Mouse (Mus musculus) hematopoietic stem cell, adult 5-6 weeks (primary cell): ENCODE measurements around the gene Myadml2. TPM values are rescaled to one million over a fixed set of nuclear protein-coding genes. Genes with fewer than 3 reads are reported as not detected.

Experiments
- ATAC-seq, 2 experiments: fragments of 125-278 bp in 1 of 2; replicated peaks in 1 of 2; 2 replicates each; pipeline ENCODE4 v1.8.0; 2016 to 2017; ENCODE audit warnings: inconsistent platforms in 2 of 2, mild to moderate bottlenecking in 2 of 2, moderate number of reproducible peaks in 2 of 2, low read depth in 1 of 2, moderate TSS enrichment in 1 of 2; ENCODE audit not compliant: low FRiP score in 2 of 2, poor library complexity in 2 of 2, severe bottlenecking in 2 of 2, insufficient read depth in 1 of 2, low TSS enrichment in 1 of 2
- total RNA-seq: library from RNA; stranded (forward); fragments of 172-1452, 232-1000 nt; gene quantifications from 2 replicates; pipeline ENCODE4 v1.2.3, GENCODE M21; 2017

Myadml2 gene
- total RNA-seq, 1 experiment from 2014 or later, result not detected

DNA sequence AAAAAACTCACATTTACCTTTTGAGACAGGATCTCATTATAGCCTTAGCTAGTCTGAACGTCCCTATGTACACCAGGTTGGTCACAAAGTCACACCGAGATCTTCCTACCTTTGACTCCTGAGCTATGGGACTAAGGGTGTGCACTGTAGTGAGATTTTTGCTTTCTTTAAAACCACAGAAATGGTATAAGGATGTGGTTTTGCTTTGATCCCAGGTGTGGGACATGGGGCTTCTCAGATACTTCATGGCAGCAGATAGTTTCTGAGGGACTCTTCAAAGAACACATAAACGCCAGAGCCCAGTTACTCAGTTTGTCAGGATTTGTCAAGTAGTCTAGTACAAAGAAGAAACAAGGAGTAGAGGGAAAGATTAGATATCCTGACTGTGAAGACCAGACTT, 47.2 kb downstream of the Myadml2 start:
- no peak for ATAC-seq

DNA sequence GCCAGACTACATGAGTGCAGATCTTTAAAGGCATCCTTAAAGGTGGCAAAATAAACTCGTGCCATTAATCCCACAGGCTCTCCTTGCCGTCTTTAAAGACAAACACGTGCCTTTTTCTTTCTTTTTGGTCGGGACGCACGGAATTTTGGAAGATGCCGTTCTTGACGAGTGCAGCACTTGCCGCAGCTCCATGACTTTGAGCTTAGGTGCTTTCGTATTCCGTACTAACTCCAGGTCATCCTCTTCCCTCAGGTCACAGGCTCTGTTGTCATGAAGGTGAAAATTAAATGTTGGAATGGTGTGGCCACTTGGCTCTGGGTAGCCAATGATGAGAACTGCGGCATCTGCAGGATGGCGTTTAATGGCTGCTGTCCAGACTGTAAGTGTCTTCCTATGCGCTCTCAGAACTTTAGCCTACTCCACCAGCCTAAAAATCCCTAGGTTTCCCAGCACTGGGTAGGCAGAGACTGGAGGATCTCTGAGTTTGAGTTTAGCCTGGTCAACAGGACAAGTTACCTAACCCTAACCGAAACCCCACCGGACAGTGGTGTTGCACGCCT, 48.9 kb downstream of the Myadml2 start:
- ATAC-seq, result no peak

DNA sequence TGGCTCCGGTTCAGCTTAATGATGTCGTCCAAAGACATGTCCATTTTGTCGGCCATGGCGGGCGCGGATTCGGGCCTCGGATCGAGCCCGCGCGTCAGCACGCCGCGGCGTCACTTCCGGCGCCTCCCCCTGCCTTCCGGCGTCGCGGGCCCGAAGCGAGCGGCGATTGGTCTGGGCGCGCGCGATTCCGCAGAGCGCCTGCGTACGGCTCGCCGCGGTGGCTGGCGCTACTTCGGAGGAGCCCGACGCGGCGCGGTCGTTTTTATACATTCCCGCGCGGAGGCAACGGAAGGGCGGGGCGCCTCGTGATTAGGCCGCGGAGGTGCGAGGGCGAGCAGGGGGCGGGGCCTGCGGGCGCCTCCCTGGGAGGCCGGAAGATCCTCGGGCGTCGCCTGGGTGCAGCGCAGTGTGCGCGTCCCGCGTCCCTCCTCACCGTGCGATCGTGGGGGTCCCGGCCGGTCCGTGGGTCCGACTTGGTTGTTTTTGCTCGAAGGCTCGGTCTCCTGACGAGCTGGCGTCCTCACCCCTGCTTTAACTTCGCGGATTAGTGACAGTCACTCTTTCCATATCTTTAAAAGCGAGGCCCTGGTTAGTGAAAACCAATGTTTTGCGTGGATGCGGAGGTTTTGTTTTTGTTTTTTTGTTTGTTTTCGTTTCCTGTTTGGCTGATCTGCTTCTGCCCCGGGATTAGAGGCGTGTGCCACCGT, 49.5 kb downstream of the Myadml2 start, which contains the start of the genes Alyref and Anapc11:
Gene Alyref (minus strand): TSS at position 83 of the 707 bp plus-strand sequence.
Gene Anapc11 (plus strand): TSS at position 139 of the 707 bp plus-strand sequence.
- peak; percentile 88 to 90 for ATAC-seq

DNA sequence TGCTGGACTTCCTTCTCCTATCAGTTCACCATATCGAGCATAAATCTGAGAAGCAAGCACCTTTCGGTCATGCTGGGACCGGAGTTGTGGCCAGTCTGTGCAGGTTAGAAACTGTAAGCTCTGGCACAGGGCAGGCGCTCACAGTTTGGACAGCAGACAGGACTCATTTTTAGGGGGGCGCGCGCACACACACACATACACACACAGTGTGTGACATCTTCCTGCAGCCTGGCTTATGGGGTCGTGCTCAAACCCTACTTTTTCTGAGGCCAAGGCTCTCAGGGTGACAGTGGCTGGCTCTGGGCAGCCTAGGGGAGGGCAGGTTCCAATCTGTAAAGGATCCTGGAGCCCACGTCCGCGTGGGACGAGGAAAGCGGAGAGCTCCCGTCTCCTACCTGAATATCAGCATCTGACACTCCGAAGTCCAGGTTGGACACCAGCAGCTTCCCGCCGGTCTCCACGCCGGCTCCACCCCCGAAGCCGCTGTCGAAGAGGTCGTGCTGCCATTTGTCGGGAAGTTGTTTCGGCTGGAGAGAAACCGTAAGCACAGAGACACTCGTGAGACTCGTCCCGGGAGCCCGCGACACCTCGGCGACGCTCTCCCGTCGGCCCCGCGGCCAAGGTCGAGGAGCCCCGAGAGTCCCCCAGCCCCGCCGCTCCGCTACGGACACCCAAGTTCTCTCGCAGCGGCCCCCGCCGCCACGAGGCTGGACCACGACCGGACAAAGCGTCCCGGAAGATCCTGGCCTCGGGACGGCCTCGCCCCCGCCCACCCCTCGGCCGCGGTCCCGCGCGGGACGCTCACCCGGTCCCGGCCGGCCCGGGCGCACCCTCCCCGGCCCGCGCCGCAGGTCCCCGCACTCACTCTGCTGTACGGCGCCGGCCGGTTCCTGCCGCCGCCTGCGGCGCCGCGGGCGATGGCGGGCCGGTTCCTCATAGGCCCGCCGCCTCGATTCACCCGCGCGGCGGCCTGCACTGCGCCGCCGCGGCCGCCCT, 50.4 kb downstream of the Myadml2 start:
- no peak for ATAC-seq

Other genes starting within 250 kb of the Myadml2 start
- 30.3 and 43.1 TPM in 2 replicates for gene Nploc4, start 210.4 kb downstream of the Myadml2 start, total RNA-seq
- gene Tspan10, start 205.5 kb downstream of the Myadml2 start, total RNA-seq, result not detected in 2 replicates
- gene Pde6g, start 194.7 kb downstream of the Myadml2 start, total RNA-seq, result not detected in 2 replicates
- gene Oxld1, start 190.1 kb downstream of the Myadml2 start, total RNA-seq, result 10.2 and 12.0 TPM in 2 replicates
- gene Ccdc137, start 190.0 kb downstream of the Myadml2 start, total RNA-seq, result 58.3 and 96.4 TPM in 2 replicates
- gene Arl16, start 180.6 kb downstream of the Myadml2 start, total RNA-seq, result 12.8 and 24.0 TPM in 2 replicates
- 63.4 and 112 TPM in 2 replicates for gene Mrpl12, start 163.5 kb downstream of the Myadml2 start, total RNA-seq
- 10.8 and 11.4 TPM in 2 replicates for gene Slc25a10, start 156.3 kb downstream of the Myadml2 start, total RNA-seq
- gene Gcgr, start 117.5 kb downstream of the Myadml2 start, total RNA-seq, result not detected in 2 replicates
- 11.6 and 21.4 TPM in 2 replicates for gene Mcrip1, start 98.4 kb downstream of the Myadml2 start, total RNA-seq
- not detected in 2 replicates for gene Ppp1r27, start 97.0 kb downstream of the Myadml2 start, total RNA-seq
- 384 and 534 TPM in 2 replicates for gene P4hb, start 74.9 kb downstream of the Myadml2 start, total RNA-seq
- gene Arhgdia, start 66.5 kb downstream of the Myadml2 start, total RNA-seq, result 110 and 120 TPM in 2 replicates
- 110 and 227 TPM in 2 replicates for gene Alyref, start 49.8 kb downstream of the Myadml2 start, total RNA-seq
- gene Anapc11, start 49.7 kb downstream of the Myadml2 start, total RNA-seq, result 18.1 and 32.6 TPM in 2 replicates
- not detected in 2 replicates for gene Npb, start 39.7 kb downstream of the Myadml2 start, total RNA-seq
- 38.6 and 41.7 TPM in 2 replicates for gene Pcyt2, start 30.2 kb downstream of the Myadml2 start, total RNA-seq
- gene Sirt7, start 22.9 kb downstream of the Myadml2 start, total RNA-seq, result 52.4 and 56.7 TPM in 2 replicates
- gene Mafg, start 14.6 kb downstream of the Myadml2 start, total RNA-seq, result 18.1 and 33.2 TPM in 2 replicates
- gene Pycr1, start 4.4 kb downstream of the Myadml2 start, total RNA-seq, result 0.88 and 2.1 TPM in 2 replicates
- not detected in 2 replicates for gene Notum, start 13.0 kb upstream of the Myadml2 start, total RNA-seq
- gene Aspscr1, start 24.8 kb upstream of the Myadml2 start, total RNA-seq, result 37.1 and 48.8 TPM in 2 replicates
- 58.2 and 91.7 TPM in 2 replicates for gene Cenpx, start 65.6 kb upstream of the Myadml2 start, total RNA-seq
- gene Lrrc45, start 65.8 kb upstream of the Myadml2 start, total RNA-seq, result 34.2 and 34.5 TPM in 2 replicates
- gene Rac3, start 73.3 kb upstream of the Myadml2 start, total RNA-seq, result not detected in 2 replicates
- 12.5 and 21.0 TPM in 2 replicates for gene Dcxr, start 79.1 kb upstream of the Myadml2 start, total RNA-seq
- not detected in 2 replicates for gene Cbr2, start 84.0 kb upstream of the Myadml2 start, total RNA-seq
- 10.3 and 10.5 TPM in 2 replicates for gene Hmga1b, start 114.6 kb upstream of the Myadml2 start, total RNA-seq
- 2.6 and 4.0 TPM in 2 replicates for gene Rfng, start 136.0 kb upstream of the Myadml2 start, total RNA-seq
- gene Gps1, start 136.1 kb upstream of the Myadml2 start, total RNA-seq, result 58.1 and 67.2 TPM in 2 replicates
- gene Dus1l, start 148.2 kb upstream of the Myadml2 start, total RNA-seq, result 28.9 and 38.7 TPM in 2 replicates
- 26.1 and 46.4 TPM in 2 replicates for gene Fasn, start 176.4 kb upstream of the Myadml2 start, total RNA-seq